Mouse (Mus musculus): ENCODE measurements around the gene Rbpj. TPM values are rescaled to one million over a fixed set of nuclear protein-coding genes. Genes with fewer than 3 reads are reported as not detected.

Gene Rbpj
- polyA plus RNA-seq, 1 experiment from 2014 or later: 65.5 TPM

- 87% methylated on average over 8 of the region's 8 CpGs for WGBS
- Histone ChIP-seq H3K4me3 (no peak overlapping the region), H3K9me3 (no peaks in the 10 kb centered on the region), H3K4me2 (replicated peaks) (no peak overlapping the region), H3K27me3 (no peaks in the 10 kb centered on the region), H3K9ac (replicated peaks) (no peak overlapping the region), H3K27ac (replicated peaks) (no peak overlapping the region), H3K4me1 (no peaks in the 10 kb centered on the region), H3K36me3 (no peaks in the 10 kb centered on the region)
- no peak for ATAC-seq (ENCODE audit: low FRiP score, low read depth)
Measured at GRCm38 (mm10) chr5:53451829-53452228, 14.1 kb upstream of the Rbpj start.

- H3K4me3 ChIP-seq: no peak overlapping the region
- WGBS: 79% methylated on average over 3 of the region's 3 CpGs
- no peak for ATAC-seq (ENCODE audit: low FRiP score, low read depth)
Measured at GRCm38 (mm10) chr5:53452920-53453319, 13.0 kb upstream of the Rbpj start.

GRCm38 (mm10) chr5:53454706-53455105 is 11.2 kb upstream of the Rbpj start:
- 90% methylated on average over 9 of the region's 9 CpGs for WGBS

More at GRCm38 (mm10) chr5:53452920-53453319, 13.0 kb upstream of the Rbpj start:
- Histone ChIP-seq H3K9ac (replicated peaks) (no peak overlapping the region), H3K4me1 (no peaks in the 10 kb centered on the region), H3K9me3 (no peaks in the 10 kb centered on the region), H3K36me3 (no peaks in the 10 kb centered on the region), H3K27me3 (no peaks in the 10 kb centered on the region), H3K4me2 (replicated peaks) (no peak overlapping the region), H3K27ac (replicated peaks) (no peak overlapping the region)

GRCm38 (mm10) chr5:53455459-53455858 is 10.5 kb upstream of the Rbpj start:
- ATAC-seq (ENCODE audit: low FRiP score, low read depth): no peak
- H3K4me2 ChIP-seq (replicated peaks): no peak overlapping the region
- H3K27ac ChIP-seq (replicated peaks): no peak overlapping the region
- H3K4me3 ChIP-seq: no peak overlapping the region
- H3K36me3 ChIP-seq: no peaks in the 10 kb centered on the region
- no peak overlapping the region for H3K9ac ChIP-seq (replicated peaks)
- no peaks in the 10 kb centered on the region for H3K27me3 ChIP-seq
- no peaks in the 10 kb centered on the region for H3K4me1 ChIP-seq
- no peaks in the 10 kb centered on the region for H3K9me3 ChIP-seq
- 92% methylated on average over 5 of the region's 5 CpGs for WGBS

More at GRCm38 (mm10) chr5:53454706-53455105, 11.2 kb upstream of the Rbpj start:
- H3K9me3 ChIP-seq: no peaks in the 10 kb centered on the region
- no peak overlapping the region for H3K9ac ChIP-seq (replicated peaks)
- H3K27me3 ChIP-seq: no peaks in the 10 kb centered on the region
- H3K4me3 ChIP-seq: no peak overlapping the region
- no peak overlapping the region for H3K27ac ChIP-seq (replicated peaks)
- no peak overlapping the region for H3K4me2 ChIP-seq (replicated peaks)
- H3K36me3 ChIP-seq: no peaks in the 10 kb centered on the region
- no peaks in the 10 kb centered on the region for H3K4me1 ChIP-seq
- no peak for ATAC-seq (ENCODE audit: low FRiP score, low read depth)

GRCm38 (mm10) chr5:53460196-53460595 is 5.8 kb upstream of the Rbpj start:
- ATAC-seq (ENCODE audit: low FRiP score, low read depth): no peak
- no peaks in the 10 kb centered on the region for H3K27me3 ChIP-seq
- H3K9ac ChIP-seq (replicated peaks): no peak overlapping the region
- H3K4me2 ChIP-seq (replicated peaks): no peak overlapping the region
- no peak overlapping the region for H3K27ac ChIP-seq (replicated peaks)
- H3K9me3 ChIP-seq: no peaks in the 10 kb centered on the region
- no peaks in the 10 kb centered on the region for H3K4me1 ChIP-seq
- 90% methylated on average over 5 of the region's 5 CpGs for WGBS
- no peaks in the 10 kb centered on the region for H3K36me3 ChIP-seq
- no peak overlapping the region for H3K4me3 ChIP-seq

GRCm38 (mm10) chr5:53463098-53464018 is 2.6 kb upstream of the Rbpj start:
- 82% methylated on average over 11 of the region's 11 CpGs for WGBS
- no peak for ATAC-seq (ENCODE audit: low FRiP score, low read depth)
- Histone ChIP-seq H3K27ac (replicated peaks) (no peak overlapping the region), H3K4me1 (no peaks in the 10 kb centered on the region), H3K9me3 (no peaks in the 10 kb centered on the region), H3K36me3 (no peaks in the 10 kb centered on the region), H3K27me3 (no peaks in the 10 kb centered on the region), H3K4me3 (no peak overlapping the region), H3K9ac (replicated peaks) (no peak overlapping the region), H3K4me2 (replicated peaks) (no peak overlapping the region)

GRCm38 (mm10) chr5:53466422-53467333 is 726 bp downstream of the Rbpj start:
- no peak for ATAC-seq (ENCODE audit: low FRiP score, low read depth)
- H3K27me3 ChIP-seq: peaks cover 5% of the 10 kb centered on the region; the same call in 1 of the 2 replicates

GRCm38 (mm10) chr5:53467602-53468001 is 1.6 kb downstream of the Rbpj start:
- WGBS: 53% methylated on average over 9 of the region's 9 CpGs
- H3K36me3 ChIP-seq: no peaks in the 10 kb centered on the region
- no peaks in the 10 kb centered on the region for H3K9me3 ChIP-seq
- H3K4me1 ChIP-seq: peaks cover 3% of the 10 kb centered on the region; the same call in 1 of the 2 replicates
- H3K27me3 ChIP-seq: peaks cover 5% of the 10 kb centered on the region; the same call in 1 of the 2 replicates
- H3K4me3 ChIP-seq: no peak overlapping the region
- no peak overlapping the region for H3K27ac ChIP-seq (replicated peaks)
- no peak for ATAC-seq (ENCODE audit: low FRiP score, low read depth)
- H3K4me2 ChIP-seq (replicated peaks): no peak overlapping the region
- no peak overlapping the region for H3K9ac ChIP-seq (replicated peaks)

More at GRCm38 (mm10) chr5:53466422-53467333, 726 bp downstream of the Rbpj start:
- no peak overlapping the region for H3K9ac ChIP-seq (replicated peaks)
- no peaks in the 10 kb centered on the region for H3K36me3 ChIP-seq
- peaks cover 3% of the 10 kb centered on the region; the same call in 1 of the 2 replicates for H3K4me1 ChIP-seq
- H3K4me2 ChIP-seq (replicated peaks): no peak overlapping the region
- H3K4me3 ChIP-seq: no peak overlapping the region
- no peaks in the 10 kb centered on the region for H3K9me3 ChIP-seq
- H3K27ac ChIP-seq (replicated peaks): no peak overlapping the region
- 80% methylated on average over 16 of the region's 16 CpGs for WGBS

- peak; percentile 56; the same call in 1 of the 2 replicates for ATAC-seq (ENCODE audit: low FRiP score, low read depth)
- Histone ChIP-seq H3K4me1 (peaks cover 3% of the 10 kb centered on the region; the same call in 1 of the 2 replicates), H3K36me3 (no peaks in the 10 kb centered on the region), H3K4me2 (replicated peaks) (0 out of 2 replicates have a peak overlapping the region, but pooled peaks have one; percentile 5), H3K9me3 (no peaks in the 10 kb centered on the region), H3K27me3 (peaks cover 5% of the 10 kb centered on the region; the same call in 1 of the 2 replicates), H3K9ac (replicated peaks) (no peak overlapping the region), H3K27ac (replicated peaks) (no peak overlapping the region), H3K4me3 (no peak overlapping the region)
- 57% methylated on average over 8 of the region's 8 CpGs for WGBS
Measured at GRCm38 (mm10) chr5:53468366-53468765, 2.4 kb downstream of the Rbpj start.

- Histone ChIP-seq H3K4me3 (no peak overlapping the region), H3K9me3 (no peaks in the 10 kb centered on the region), H3K9ac (replicated peaks) (no peak overlapping the region), H3K27ac (replicated peaks) (no peak overlapping the region), H3K4me1 (peaks cover 3% of the 10 kb centered on the region; the same call in 1 of the 2 replicates), H3K36me3 (no peaks in the 10 kb centered on the region), H3K4me2 (replicated peaks) (no peak overlapping the region), H3K27me3 (peaks cover 5% of the 10 kb centered on the region; the same call in 1 of the 2 replicates)
- no peak for ATAC-seq (ENCODE audit: low FRiP score, low read depth)
- WGBS: 88% methylated on average over 6 of the region's 6 CpGs
Measured at GRCm38 (mm10) chr5:53469098-53469776, 3.3 kb downstream of the Rbpj start.

GRCm38 (mm10) chr5:53469777-53470131 is 3.8 kb downstream of the Rbpj start:
- H3K36me3 ChIP-seq: no peaks in the 10 kb centered on the region
- WGBS: 57% methylated on average over 9 of the region's 9 CpGs
- H3K4me2 ChIP-seq (replicated peaks): no peak overlapping the region
- H3K9me3 ChIP-seq: no peaks in the 10 kb centered on the region
- no peak overlapping the region for H3K27ac ChIP-seq (replicated peaks)
- peaks cover 5% of the 10 kb centered on the region; the same call in 1 of the 2 replicates for H3K27me3 ChIP-seq
- no peak overlapping the region for H3K9ac ChIP-seq (replicated peaks)
- ATAC-seq (ENCODE audit: low FRiP score, low read depth): no peak
- H3K4me1 ChIP-seq: peaks cover 3% of the 10 kb centered on the region; the same call in 1 of the 2 replicates
- H3K4me3 ChIP-seq: no peak overlapping the region

Data from midbrain, embryonic 12.5 days (tissue).